Mouse (Mus musculus) myocyte (in vitro differentiated cells): Measurements from ENCODE around the gene Fam178b.
"Not testable (repeated sequence)": the region's sequence is repeated elsewhere in the genome, so short reads cannot be mapped to it uniquely, and the experiment has no call there.

Source experiments
- CEBPB ChIP-seq: IDR thresholded peaks from 2 replicates; pipeline ENCODE4 v1.6.1; 2011; ENCODE audit warnings: mild to moderate bottlenecking, moderate library complexity; ENCODE audit not compliant: poor library complexity, insufficient read depth, severe bottlenecking
- E2F4 ChIP-seq: IDR thresholded peaks from one replicate; pipeline ENCODE4 v1.6.1; 2011; ENCODE audit warnings: mild to moderate bottlenecking, control low read depth, moderate library complexity; ENCODE audit not compliant: insufficient read depth
- MYOD1 ChIP-seq, 3 experiments: IDR thresholded peaks; one replicate each; pipeline ENCODE4 v1.6.1; 2011; ENCODE audit warnings: control low read depth in 2 of 3, low read depth in 2 of 3, mild to moderate bottlenecking in 2 of 3, moderate library complexity in 1 of 3; ENCODE audit not compliant: insufficient read length in 2 of 3, control insufficient read depth in 1 of 3
- POLR2A ChIP-seq: IDR thresholded peaks from one replicate; pipeline ENCODE4 v1.6.1; 2011; ENCODE audit warnings: low read depth, mild to moderate bottlenecking, control low read depth, moderate library complexity; ENCODE audit not compliant: insufficient read length
- REST ChIP-seq: IDR thresholded peaks from one replicate; pipeline ENCODE4 v1.6.1; 2011; ENCODE audit warnings: mild to moderate bottlenecking, control low read depth, moderate library complexity; ENCODE audit not compliant: insufficient read depth, insufficient read length
- SRF ChIP-seq: IDR thresholded peaks from one replicate; pipeline ENCODE4 v1.6.1; 2011; ENCODE audit warnings: low read depth; ENCODE audit not compliant: control insufficient read depth, insufficient read length
- USF1 ChIP-seq: IDR thresholded peaks from one replicate; pipeline ENCODE4 v1.6.1; 2011; ENCODE audit warnings: low read depth, mild to moderate bottlenecking, control low read depth, moderate library complexity

DNA sequence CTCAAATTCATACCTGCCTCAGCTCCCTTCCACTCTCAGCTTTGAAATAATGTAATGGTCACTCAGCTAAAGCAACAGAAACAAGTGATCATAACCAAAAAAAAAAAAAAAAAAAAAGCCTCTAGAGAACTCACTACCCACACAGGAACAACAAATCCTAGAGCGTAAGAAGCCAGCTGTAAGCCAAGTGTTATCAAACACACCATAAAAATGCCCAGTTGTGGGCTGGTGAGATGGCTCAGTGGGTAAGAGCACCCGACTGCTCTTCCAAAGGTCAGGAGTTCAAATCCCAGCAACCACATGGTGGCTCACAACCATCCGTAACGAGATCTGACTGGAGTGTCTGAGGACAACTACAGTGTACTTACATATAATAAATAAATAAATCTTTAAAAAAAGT is 15.0 kb downstream of the Fam178b start:
- TF ChIP-seq POLR2A; MYOD1 (IDR thresholded peaks at IDR 0.05; ENCODE audit: control insufficient read depth in 1 of 3, insufficient read length in 2 of 3, low read depth in 2 of 3); CEBPB; E2F4; SRF; USF1; REST: not testable (repeated sequence)
